Mouse (Mus musculus) C2C12 (cell line): ENCODE measurements around the gene Cfdp1.

ENCODE experiments used
- CEBPB ChIP-seq: IDR thresholded peaks from one replicate; pipeline ENCODE4 v1.6.1; 2011; ENCODE audit warnings: low read depth, mild to moderate bottlenecking, control low read depth, moderate library complexity
- CTCF ChIP-seq: IDR thresholded peaks from one replicate; pipeline ENCODE4 v1.5.1; 2011; ENCODE audit not compliant: control insufficient read depth, insufficient read depth, insufficient read length
- MAX ChIP-seq: IDR thresholded peaks from one replicate; pipeline ENCODE4 v1.6.1; 2011; ENCODE audit warnings: mild to moderate bottlenecking, control low read depth
- MYOG ChIP-seq: IDR thresholded peaks from one replicate; pipeline ENCODE4 v1.6.1; 2011; ENCODE audit not compliant: control insufficient read depth, insufficient read length; ENCODE audit errors: extremely low read depth
- USF1 ChIP-seq: IDR thresholded peaks from one replicate; pipeline ENCODE4 v1.6.1; 2011; ENCODE audit warnings: low read depth, mild to moderate bottlenecking, control low read depth, moderate library complexity

- TF ChIP-seq USF1, result no peak
- TF ChIP-seq MYOG, result no peak
- TF ChIP-seq CEBPB, result no peak
- TF ChIP-seq CTCF, result no peak
- no peak for TF ChIP-seq MAX
Observed at GRCm38 (mm10) chr8:111802256-111802655, 51.8 kb downstream of the Cfdp1 start.
